Mouse (Mus musculus) gonadal fat pad, adult 2 months (tissue): ENCODE data around the gene Pax9. TPM values are rescaled to one million over a fixed set of nuclear protein-coding genes. Genes with fewer than 3 reads are reported as not detected.

ENCODE experiments used
- DNase-seq: peaks from one replicate; pipeline ENCODE4 v3.0.0-alpha.2; 2012; ENCODE audit warnings: low read depth
- polyA plus RNA-seq: library from polyadenylated mRNA; depleted of rRNA; stranded (reverse); fragments of >200 nt; gene quantifications from 2 replicates; pipeline ENCODE4 v1.2.3, GENCODE M21; 2012; rRNA removed

The Pax9 gene
- polyA plus RNA-seq, 1 experiment = not detected

DNA sequence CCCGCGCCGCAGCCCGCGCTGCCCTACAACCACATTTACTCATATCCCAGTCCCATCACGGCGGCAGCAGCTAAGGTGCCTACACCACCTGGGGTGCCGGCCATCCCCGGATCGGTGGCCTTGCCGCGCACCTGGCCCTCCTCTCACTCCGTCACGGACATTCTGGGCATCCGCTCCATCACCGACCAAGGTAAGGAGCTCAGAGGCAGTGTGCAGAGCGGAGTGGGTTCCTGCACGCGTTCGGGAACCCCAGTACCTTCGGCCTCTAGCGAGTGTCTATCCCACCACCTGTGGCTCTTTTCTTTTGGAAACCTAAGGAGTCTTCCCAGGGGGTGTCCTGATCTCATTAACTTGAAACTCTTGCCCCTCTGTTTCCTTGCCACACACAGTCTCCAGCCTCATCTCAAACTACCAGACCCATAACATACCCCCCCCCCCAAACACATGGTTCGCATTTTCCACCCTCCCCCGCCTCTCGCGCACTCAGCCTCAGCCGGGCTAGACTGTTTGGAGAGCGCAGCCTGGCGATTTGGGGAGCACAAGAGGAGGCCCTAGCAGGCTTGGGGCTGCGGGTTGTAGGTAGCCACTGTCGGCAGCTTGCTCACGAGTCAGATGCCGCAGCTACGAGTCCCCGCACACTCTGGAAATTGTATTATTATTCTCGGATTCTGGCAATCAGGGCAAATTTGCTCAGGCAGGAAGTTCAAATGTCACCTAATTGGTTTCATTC is 5.6 kb downstream of the Pax9 start:
- DNase-seq = no peak

GRCm38 (mm10) chr12:56697785-56698184 is 6.2 kb downstream of the Pax9 start:
- DNase-seq = no peak

DNA sequence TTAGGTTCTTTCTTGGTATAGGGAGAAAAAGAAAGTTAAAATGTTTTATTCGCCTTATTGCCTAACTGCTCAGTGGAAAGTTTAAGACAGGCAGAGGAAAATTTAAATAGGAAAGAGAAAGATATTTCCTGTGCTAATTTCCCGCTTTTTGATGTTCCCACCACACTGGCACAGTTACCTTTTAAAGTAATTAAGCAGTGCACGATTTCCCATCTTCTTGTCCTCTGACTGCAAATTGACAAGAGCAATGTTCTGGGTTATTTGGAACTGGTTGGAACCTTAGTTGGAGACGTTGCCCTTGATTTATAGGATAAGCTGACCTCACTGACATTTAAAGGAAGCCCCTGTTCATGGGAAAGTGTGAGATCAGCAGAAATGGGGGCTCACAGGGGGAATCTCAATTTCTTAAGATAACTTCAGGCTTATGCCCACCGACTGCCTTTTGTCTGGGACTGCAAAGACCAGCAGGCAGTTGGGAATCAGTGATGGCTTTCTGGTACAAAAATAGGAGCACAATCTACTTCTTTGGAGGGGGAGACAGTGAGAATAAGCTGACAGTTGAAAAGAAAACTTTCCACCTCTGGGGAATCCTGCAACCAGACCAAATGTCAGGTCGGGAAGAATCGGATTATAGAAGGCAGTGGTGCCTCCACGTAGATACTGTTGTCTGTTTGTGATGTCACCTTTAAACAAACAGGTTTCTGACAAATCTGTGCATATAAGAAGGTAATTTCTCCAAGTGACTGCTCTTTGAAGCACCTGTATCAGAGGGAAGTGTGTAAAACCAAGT is 6.8 kb downstream of the Pax9 start:
- no peak for DNase-seq

- DNase-seq = no peak
These were observed 7.8 kb downstream of the Pax9 start for GRCm38 (mm10) chr12:56699351-56699750.

DNA sequence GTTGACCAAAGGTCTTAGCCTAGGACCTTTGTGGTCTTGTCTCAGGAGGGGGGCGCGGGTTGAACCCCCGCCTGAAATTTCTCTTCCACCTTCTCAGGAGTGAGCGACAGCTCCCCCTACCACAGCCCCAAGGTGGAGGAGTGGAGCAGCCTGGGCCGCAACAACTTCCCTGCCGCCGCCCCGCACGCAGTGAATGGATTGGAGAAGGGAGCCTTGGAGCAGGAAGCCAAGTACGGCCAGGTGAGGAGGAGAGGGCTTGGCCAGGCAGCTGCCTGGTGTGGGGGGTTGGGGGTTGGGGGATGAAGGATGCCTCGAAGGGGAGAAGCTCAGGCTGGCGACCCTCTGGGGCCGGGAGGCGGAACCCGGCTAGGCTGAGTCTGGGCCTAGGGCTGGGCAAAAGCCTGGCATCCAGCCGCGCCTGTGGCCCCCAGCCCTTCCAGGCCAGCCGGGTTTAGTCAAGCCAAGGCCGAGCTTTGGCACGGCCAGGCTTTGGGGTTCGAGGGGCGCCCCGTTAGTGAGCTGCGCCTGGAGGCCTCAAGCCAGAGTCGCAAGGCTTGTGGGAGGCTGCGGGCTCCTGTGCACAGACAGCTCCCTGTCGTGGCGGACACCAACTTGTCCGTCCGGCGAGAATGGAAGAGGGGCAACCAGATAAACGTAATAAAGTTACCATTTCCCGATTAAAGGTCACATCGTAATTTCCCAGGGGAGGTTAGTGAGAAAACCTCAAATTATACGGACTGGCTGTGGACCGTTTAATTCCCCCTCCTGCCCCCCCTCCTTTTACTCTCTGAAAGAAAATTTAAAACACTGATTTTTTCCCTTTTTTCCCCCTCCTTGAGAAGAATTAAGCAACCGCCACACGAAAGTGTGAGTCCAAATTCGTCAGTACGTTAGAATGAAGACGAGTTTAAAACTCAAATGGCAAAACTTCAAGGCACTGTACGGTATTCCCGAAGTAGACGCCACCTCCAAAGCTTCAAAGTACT is 8.6 kb downstream of the Pax9 start:
- DNase-seq = no peak

DNA sequence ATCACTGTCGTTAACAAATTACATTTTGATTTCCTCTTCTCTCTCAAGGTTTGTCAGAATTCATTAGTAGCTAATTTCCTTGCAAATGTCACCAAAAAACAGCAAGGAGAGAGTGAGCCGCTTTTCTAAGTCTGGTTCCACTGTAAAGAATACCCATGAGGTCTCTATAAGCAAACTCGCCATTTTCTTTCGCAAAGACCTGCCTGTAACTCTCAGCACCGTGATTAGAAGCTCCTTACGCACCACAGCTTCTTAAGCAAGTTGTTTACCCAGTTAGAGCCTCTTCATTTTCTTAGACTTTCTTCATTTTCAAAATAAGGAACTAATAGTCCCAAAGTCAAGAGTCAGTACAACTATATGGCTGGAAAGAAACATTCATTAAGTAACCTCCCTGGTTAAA is 9.4 kb downstream of the Pax9 start:
- no peak for DNase-seq

- DNase-seq = no peak
These were observed 26.6 kb downstream of the Pax9 start for GRCm38 (mm10) chr12:56717971-56718706.

- DNase-seq = no peak
These were observed 27.1 kb downstream of the Pax9 start for GRCm38 (mm10) chr12:56718707-56719051.

- no peak for DNase-seq
These were observed 36.1 kb downstream of the Pax9 start for GRCm38 (mm10) chr12:56727631-56728030.

- DNase-seq = no peak
These were observed 45.5 kb downstream of the Pax9 start for GRCm38 (mm10) chr12:56737104-56737503.

Other genes starting within 250 kb of the Pax9 start
- gene Nkx2-1, start 154.9 kb upstream of the Pax9 start, polyA plus RNA-seq = not detected in 2 replicates
- gene Nkx2-9, start 78.5 kb upstream of the Pax9 start, polyA plus RNA-seq = 0.09 and 0.14 TPM in 2 replicates